Mouse (Mus musculus): ENCODE measurements at regions not wholly inside any gene's neighbourhood (a gene's known extent, or its start where the extent isn't known, plus 50 kb on each side); places are given as distances from the start of the nearest gene placed in this dataset.

- TF ChIP-seq CTCF (IDR thresholded peaks at IDR 0.05; ENCODE audit: low read depth): no peak
- TF ChIP-seq EP300 (optimal IDR thresholded peaks at IDR 0.05): no peak
These were observed 304.3 kb upstream of the Slc24a5 start for GRCm38 (mm10) chr2:124763650-124764049.
